Mouse (Mus musculus) liver, embryonic 15.5 days (tissue): Measurements from ENCODE around the gene Cacng8. TPM values are rescaled to one million over a fixed set of nuclear protein-coding genes. Genes with fewer than 3 reads are reported as not detected.

Experiments
- ATAC-seq: fragments of 200-750 bp; cut with Nextera tagmentation; 2 replicates; pipeline ENCODE4 v1.8.0; 2017; ENCODE audit warnings: moderate number of reproducible peaks, mild to moderate bottlenecking, moderate library complexity; ENCODE audit not compliant: insufficient read depth
- H3K27ac ChIP-seq: fragments of 300-500 bp; sonication (generic); replicated peaks from 2 replicates; pipeline ENCODE4 v1.5.1; 2015; ENCODE audit warnings: mild to moderate bottlenecking, inconsistent platforms
- H3K27me3 ChIP-seq: fragments of 300-500 bp; sonication (generic); 2 replicates; pipeline ENCODE4 v1.6.1; 2015; ENCODE audit warnings: mild to moderate bottlenecking, inconsistent platforms
- H3K36me3 ChIP-seq: fragments of 300-500 bp; sonication (generic); replicated peaks from 2 replicates; pipeline ENCODE4 v1.6.1; 2015; ENCODE audit warnings: moderate library complexity, mild to moderate bottlenecking, inconsistent platforms
- H3K4me1 ChIP-seq: fragments of 300-500 bp; sonication (generic); replicated peaks from 2 replicates; pipeline ENCODE4 v1.6.1; 2015; ENCODE audit warnings: inconsistent platforms
- H3K4me2 ChIP-seq: fragments of 300-500 bp; sonication (generic); 2 replicates; pipeline ENCODE4 v1.6.1; 2015; ENCODE audit warnings: moderate library complexity, mild to moderate bottlenecking, inconsistent platforms
- H3K4me3 ChIP-seq: fragments of 300-500 bp; sonication (generic); replicated peaks from 2 replicates; pipeline ENCODE4 v1.5.1; 2015; ENCODE audit warnings: mild to moderate bottlenecking, inconsistent platforms
- H3K9ac ChIP-seq: fragments of 300-500 bp; sonication (generic); 2 replicates; pipeline ENCODE4 v1.6.1; 2015; ENCODE audit warnings: moderate library complexity, mild to moderate bottlenecking, inconsistent platforms
- H3K9me3 ChIP-seq: fragments of 300-500 bp; sonication (generic); replicated peaks from 2 replicates; pipeline ENCODE4 v1.6.1; 2016; ENCODE audit warnings: inconsistent platforms
- WGBS: fragments of 180-500 bp; shearing (Covaris S2); methylation state at CpG from one replicate; pipeline ENCODE4 v1.1.7; 2015; ENCODE audit warnings: mixed read lengths; ENCODE audit not compliant: insufficient replicate concordance; 5-methylcytosine and 5-hydroxymethylcytosine counted together
- polyA plus RNA-seq: library from polyadenylated mRNA; unstranded; fragments of >200 nt; fragmentation: Nextera tagmentation; extraction: Ambion mirVana; gene quantifications from 2 replicates; pipeline ENCODE4 v1.2.1, GENCODE M21; 2015

Cacng8 gene
- polyA plus RNA-seq, 1 experiment from 2014 or later = not detected

DNA sequence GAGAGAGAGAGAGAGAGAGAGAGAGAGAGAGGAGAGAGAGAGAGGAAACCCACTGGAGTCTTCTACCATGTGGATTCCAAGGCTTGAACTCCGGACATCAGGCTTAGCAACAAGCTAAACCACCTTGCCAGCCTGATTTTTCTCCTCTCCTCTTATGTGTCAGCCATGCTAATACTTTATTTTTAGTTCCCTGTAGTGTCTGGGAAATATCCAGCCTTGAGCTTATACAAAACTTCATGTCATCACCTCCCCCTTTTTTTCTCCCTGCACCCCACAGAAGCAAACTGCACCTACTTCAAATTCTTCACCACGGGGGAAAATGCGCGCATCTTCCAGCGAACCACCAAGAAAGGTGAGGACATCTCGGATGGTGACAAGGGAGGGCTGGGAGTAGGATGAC, 39.7 kb downstream of the Cacng8 start:
- no peak overlapping the region for H3K4me2 ChIP-seq
- no peaks in the 10 kb centered on the region for H3K36me3 ChIP-seq
- H3K9me3 ChIP-seq = no peaks in the 10 kb centered on the region
- H3K27me3 ChIP-seq = peaks cover 23% of the 10 kb centered on the region
- no peak for ATAC-seq
- H3K9ac ChIP-seq = no peak overlapping the region
- no peaks in the 10 kb centered on the region for H3K4me1 ChIP-seq
- no peak overlapping the region for H3K27ac ChIP-seq
- WGBS = 63% methylated on average over 6 of the region's 6 CpGs
- H3K4me3 ChIP-seq = no peak overlapping the region

DNA sequence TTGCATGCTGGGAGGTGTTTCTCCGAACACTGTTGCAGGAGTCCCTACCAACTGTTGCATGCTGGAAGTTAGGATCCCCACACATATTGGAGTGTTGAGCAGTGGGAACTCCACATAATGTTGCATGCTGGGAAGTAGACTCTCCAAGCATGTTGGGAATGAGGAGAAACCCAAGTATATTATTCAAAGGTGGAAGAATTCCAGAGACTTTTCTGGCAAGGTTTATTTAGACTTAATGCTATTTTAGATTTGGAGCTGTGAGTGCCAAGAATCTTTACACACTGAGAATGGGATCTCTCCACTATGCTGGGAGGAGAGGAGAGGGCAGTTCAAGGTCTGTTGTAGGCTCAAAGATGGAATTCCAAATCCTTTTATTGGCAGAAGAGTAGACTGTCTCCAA, 41.6 kb downstream of the Cacng8 start:
- H3K27ac ChIP-seq = no peak overlapping the region
- H3K36me3 ChIP-seq = no peaks in the 10 kb centered on the region
- no peak overlapping the region for H3K9ac ChIP-seq
- no peak overlapping the region for H3K4me2 ChIP-seq
- H3K27me3 ChIP-seq = peaks cover 11% of the 10 kb centered on the region; the same call in 1 of the 2 replicates
- H3K4me3 ChIP-seq = no peak overlapping the region
- H3K4me1 ChIP-seq = no peaks in the 10 kb centered on the region
- H3K9me3 ChIP-seq = no peaks in the 10 kb centered on the region
- no peak for ATAC-seq
- 66% methylated on average over 1 of the region's 1 CpGs for WGBS

DNA sequence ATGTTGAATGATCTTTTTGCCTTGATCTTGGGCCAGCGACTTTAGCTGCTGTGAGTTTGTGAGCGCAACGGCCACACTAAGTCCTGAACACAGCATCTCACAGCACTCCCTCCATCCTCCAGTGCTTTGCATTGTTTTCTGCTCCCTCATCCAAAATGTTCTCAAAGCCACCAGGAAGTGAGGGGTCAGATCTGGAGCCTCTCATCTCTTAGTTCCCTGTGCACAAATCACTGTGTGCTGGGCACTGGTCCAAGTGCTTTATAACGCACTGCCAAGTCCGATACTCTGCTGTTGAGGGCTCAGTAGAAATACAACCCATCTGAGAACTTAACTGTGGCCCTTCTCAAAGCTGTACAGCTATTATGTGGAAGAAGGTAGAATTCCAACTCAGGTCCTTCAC, 47.5 kb downstream of the Cacng8 start:
- Histone ChIP-seq H3K27me3 (no peaks in the 10 kb centered on the region), H3K9ac (no peak overlapping the region), H3K4me2 (no peak overlapping the region), H3K36me3 (no peaks in the 10 kb centered on the region), H3K9me3 (no peaks in the 10 kb centered on the region), H3K27ac (no peak overlapping the region), H3K4me1 (no peaks in the 10 kb centered on the region), H3K4me3 (no peak overlapping the region)
- 67% methylated on average over 5 of the region's 5 CpGs for WGBS
- ATAC-seq = no peak

DNA sequence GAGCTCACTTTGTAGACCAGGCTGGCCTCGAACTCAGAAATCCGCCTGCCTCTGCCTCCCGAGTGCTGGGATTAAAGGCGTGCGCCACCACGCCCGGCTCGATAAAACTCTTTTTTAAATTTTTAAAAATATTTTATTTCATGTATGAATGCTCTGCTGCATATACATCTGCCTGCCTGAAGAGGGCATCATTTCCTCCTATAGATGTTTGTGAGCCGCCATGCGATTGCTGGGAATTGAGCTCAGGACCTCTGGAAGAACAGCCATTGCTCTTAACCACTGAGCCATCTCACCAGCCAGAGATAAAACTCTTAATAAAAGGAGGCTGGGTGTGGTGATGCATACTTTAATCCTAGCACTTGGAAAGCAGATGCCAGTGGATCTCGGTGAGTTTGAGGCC, 49.5 kb downstream of the Cacng8 start:
- Histone ChIP-seq H3K27ac (no peak overlapping the region), H3K4me3 (no peak overlapping the region), H3K9ac (no peak overlapping the region), H3K4me2 (no peak overlapping the region), H3K4me1 (no peaks in the 10 kb centered on the region), H3K27me3 (no peaks in the 10 kb centered on the region), H3K36me3 (no peaks in the 10 kb centered on the region), H3K9me3 (no peaks in the 10 kb centered on the region)
- no peak for ATAC-seq
- WGBS = 61% methylated on average over 11 of the region's 11 CpGs

DNA sequence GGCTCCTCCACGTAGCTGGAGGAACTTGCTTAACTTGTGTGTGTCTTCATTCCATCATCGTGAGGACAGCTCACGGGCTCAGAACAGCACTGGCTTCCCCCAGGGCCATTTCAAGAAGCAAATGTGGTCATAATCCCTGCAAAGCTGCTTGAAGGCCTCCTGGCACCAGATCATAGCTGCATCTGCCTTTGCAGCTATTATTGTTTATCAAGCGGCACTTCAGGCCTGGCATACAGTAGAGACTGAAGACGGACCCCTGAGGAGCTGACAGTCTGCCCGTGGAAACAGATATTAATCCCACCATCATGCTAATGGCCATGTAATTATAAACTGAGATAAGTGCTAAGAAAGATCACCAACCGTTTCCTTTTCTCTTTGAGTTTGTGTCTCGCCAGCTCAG, 50.0 kb downstream of the Cacng8 start:
- no peak for ATAC-seq
- Histone ChIP-seq H3K9me3 (no peaks in the 10 kb centered on the region), H3K36me3 (no peaks in the 10 kb centered on the region), H3K4me2 (no peak overlapping the region), H3K4me3 (no peak overlapping the region), H3K27me3 (no peaks in the 10 kb centered on the region), H3K9ac (no peak overlapping the region), H3K4me1 (no peaks in the 10 kb centered on the region), H3K27ac (no peak overlapping the region)
- 68% methylated on average over 8 of the region's 8 CpGs for WGBS

DNA sequence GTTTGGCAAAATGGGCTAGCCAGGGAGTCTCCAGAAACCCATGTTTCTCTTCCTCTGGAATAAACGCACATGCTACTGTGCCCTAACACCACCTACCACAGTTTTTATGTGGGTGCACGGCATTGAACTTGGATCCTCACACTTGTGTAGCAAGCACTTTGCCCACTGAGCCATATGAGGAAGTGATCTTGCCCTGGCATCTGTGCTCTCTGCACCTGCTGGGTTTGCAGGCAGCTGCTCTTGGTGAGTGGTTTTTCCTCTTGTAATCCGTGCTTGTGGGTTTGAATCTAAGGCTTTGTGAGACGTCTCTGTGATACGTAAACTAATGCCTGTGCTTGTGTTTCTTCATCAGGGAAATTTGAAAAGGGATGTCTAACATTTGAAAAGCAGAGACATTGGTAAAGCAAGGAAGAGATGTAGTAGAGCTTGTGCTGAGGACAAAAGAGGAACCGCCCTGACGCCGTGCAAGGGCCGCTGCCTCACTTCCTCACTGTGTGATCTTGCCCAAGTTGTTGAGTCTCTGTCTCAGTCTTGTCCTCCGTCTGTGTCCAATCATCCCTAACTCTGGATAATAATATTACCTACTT, 52.1 kb downstream of the Cacng8 start:
- H3K36me3 ChIP-seq = no peaks in the 10 kb centered on the region
- 31% methylated on average over 10 of the region's 10 CpGs for WGBS
- H3K27ac ChIP-seq = no peak overlapping the region
- H3K4me1 ChIP-seq = no peaks in the 10 kb centered on the region
- H3K27me3 ChIP-seq = no peaks in the 10 kb centered on the region
- no peaks in the 10 kb centered on the region for H3K9me3 ChIP-seq
- no peak overlapping the region for H3K9ac ChIP-seq
- no peak overlapping the region for H3K4me2 ChIP-seq
- no peak overlapping the region for H3K4me3 ChIP-seq
- no peak for ATAC-seq

DNA sequence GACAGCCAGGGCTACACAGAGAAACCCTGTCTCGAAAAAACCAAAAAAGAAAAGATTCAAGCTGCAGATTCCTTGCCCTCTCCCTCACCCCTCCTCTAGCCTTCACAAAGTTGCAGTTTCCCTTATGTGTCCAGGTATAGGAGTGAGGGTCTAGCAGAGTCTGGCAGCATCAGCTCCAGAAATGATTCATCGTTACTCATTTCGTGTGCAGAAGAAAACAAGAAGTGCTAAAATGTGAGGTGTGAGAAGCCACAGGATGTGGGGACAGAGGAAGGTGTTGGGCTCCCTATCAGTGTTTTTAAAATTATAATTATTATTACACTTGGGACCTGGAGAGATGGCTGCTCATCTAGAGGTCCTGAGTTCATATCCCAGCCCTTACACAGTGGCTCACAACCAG, 54.2 kb downstream of the Cacng8 start:
- no peaks in the 10 kb centered on the region for H3K4me1 ChIP-seq
- no peak overlapping the region for H3K4me2 ChIP-seq
- no peak overlapping the region for H3K9ac ChIP-seq
- no peak for ATAC-seq
- H3K9me3 ChIP-seq = no peaks in the 10 kb centered on the region
- no peak overlapping the region for H3K27ac ChIP-seq
- H3K27me3 ChIP-seq = no peaks in the 10 kb centered on the region
- H3K36me3 ChIP-seq = no peaks in the 10 kb centered on the region
- H3K4me3 ChIP-seq = no peak overlapping the region
- WGBS = 51% methylated on average over 3 of the region's 3 CpGs

DNA sequence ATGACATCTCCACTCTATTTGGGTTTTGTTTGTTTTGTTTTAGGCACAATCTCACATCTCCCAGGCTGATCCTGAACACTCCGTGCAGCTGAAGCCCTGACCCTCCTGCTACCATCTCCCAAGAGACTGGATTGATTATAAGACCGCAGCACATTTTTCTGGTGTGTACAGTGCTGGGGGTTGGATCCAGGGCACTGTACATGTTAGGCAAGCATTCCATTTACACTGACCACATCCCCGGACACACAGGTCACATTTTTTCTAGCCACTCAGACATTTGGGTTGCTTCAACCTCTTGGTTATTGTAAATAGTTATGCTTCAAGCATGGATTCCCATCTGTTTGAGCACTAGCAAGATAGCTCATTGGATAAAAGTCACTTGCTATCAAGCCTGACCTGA, 56.1 kb downstream of the Cacng8 start:
- ATAC-seq = no peak
- Histone ChIP-seq H3K36me3 (no peaks in the 10 kb centered on the region), H3K9me3 (no peaks in the 10 kb centered on the region), H3K4me3 (no peak overlapping the region), H3K4me2 (no peak overlapping the region), H3K4me1 (no peaks in the 10 kb centered on the region), H3K27ac (no peak overlapping the region), H3K9ac (no peak overlapping the region), H3K27me3 (no peaks in the 10 kb centered on the region)
- 64% methylated on average over 3 of the region's 3 CpGs for WGBS

DNA sequence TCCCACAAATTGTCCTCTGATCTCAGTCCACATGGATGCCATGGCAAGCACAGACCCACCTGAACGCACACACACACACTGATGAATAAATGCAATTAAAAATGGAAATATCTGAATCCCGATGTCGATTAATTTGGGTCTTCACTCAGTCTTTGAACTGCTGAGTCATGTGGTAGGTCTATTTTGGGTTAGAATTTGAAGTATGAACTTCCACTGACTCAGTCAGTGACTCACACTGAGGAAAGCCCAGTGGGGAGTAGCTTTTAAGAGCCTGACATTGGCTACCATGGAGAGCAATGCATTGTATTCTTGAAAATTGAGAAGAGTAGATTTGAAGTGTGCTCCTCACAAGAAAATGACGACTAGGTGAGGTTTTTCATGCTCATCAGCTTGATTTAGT, 56.5 kb downstream of the Cacng8 start:
- no peak overlapping the region for H3K27ac ChIP-seq
- no peak overlapping the region for H3K9ac ChIP-seq
- WGBS = 53% methylated on average over 4 of the region's 4 CpGs
- H3K4me2 ChIP-seq = no peak overlapping the region
- H3K9me3 ChIP-seq = no peaks in the 10 kb centered on the region
- no peak for ATAC-seq
- no peak overlapping the region for H3K4me3 ChIP-seq
- no peaks in the 10 kb centered on the region for H3K27me3 ChIP-seq
- no peaks in the 10 kb centered on the region for H3K4me1 ChIP-seq
- no peaks in the 10 kb centered on the region for H3K36me3 ChIP-seq

DNA sequence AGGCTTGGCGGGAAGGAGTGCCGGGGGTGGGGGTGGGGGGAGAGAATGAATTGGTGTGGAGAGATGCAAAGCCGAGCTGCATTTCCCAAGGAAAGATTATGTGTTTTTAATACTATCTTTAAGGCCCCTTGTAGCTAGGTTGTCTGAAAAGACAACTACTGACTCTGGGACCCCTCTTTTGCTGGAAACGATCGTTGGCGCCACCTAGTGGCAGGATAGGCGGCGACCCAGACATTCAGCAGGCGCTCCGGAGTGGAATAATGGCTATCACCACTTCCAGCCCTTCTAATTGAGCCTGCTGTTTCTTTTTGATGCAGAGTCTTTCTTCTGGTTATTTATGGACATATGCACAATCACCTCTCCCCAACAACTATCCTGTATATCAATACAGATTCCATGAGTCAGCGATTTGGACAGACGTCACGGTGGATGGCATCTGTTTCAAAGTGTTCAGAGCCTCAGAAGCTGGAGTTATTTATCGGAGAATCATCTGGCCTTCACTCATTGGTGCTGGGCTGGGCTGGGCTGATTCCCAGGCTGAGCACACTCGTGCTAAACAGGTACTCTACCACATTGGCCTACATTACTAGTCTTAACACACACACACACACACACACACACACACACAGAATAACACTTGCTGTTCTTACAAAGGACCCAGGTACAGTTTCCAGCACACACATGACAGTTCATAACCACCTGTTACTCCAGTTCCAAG, 58.4 kb downstream of the Cacng8 start:
- Histone ChIP-seq H3K4me2 (no peak overlapping the region), H3K4me1 (no peaks in the 10 kb centered on the region), H3K9ac (no peak overlapping the region), H3K4me3 (no peak overlapping the region), H3K27ac (no peak overlapping the region), H3K9me3 (no peaks in the 10 kb centered on the region), H3K36me3 (no peaks in the 10 kb centered on the region), H3K27me3 (no peaks in the 10 kb centered on the region)
- no peak for ATAC-seq
- 16% methylated on average over 15 of the region's 15 CpGs for WGBS

DNA sequence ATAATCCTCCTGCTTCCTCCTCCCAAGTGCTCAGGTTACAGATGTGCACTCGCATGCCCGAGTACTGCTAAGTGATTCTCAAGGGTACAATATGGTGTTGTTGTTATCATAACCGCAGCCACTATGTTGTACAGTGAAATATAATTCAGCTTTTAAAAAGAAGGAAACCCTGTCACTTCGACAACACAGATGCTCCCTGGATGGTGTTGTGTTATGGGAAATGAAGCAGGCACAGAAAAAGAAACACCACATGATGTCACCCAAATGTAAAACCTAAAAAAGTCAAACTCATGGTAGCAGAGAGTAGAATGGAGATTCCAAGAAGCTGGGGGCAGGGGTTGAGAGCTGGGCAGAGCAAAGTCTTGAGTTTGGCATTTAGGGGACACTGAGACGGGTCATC, 60.2 kb downstream of the Cacng8 start:
- Histone ChIP-seq H3K9me3 (no peaks in the 10 kb centered on the region), H3K9ac (no peak overlapping the region), H3K4me1 (no peaks in the 10 kb centered on the region), H3K27ac (no peak overlapping the region), H3K27me3 (no peaks in the 10 kb centered on the region), H3K36me3 (no peaks in the 10 kb centered on the region), H3K4me3 (no peak overlapping the region), H3K4me2 (no peak overlapping the region)
- no peak for ATAC-seq
- 50% methylated on average over 5 of the region's 5 CpGs for WGBS

DNA sequence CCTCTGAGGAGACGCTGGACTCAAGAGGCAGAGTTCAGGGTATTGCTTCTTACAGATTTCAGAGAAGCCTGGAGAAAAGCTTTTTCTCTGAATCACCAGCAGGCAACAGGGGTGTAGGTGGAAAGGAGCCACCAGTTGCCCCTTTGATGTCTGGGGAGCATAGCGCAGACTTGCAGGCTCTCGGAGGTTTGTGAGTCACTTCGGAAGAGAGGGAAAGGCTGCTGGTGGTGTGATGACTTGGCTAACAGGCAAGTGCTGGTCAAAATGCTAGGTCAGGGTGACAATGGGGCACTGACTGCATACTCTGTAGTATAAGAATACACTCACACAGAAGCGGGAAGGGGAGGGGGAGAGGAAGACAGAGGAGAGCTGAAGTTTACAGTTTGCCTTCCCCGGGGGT, 60.7 kb downstream of the Cacng8 start:
- Histone ChIP-seq H3K4me3 (no peak overlapping the region), H3K9me3 (no peaks in the 10 kb centered on the region)
- WGBS = 38% methylated on average over 6 of the region's 6 CpGs

More for the DNA sequence above, 60.7 kb downstream of the Cacng8 start:
- Histone ChIP-seq H3K4me2 (no peak overlapping the region), H3K36me3 (no peaks in the 10 kb centered on the region), H3K27ac (no peak overlapping the region), H3K27me3 (no peaks in the 10 kb centered on the region), H3K9ac (no peak overlapping the region), H3K4me1 (no peaks in the 10 kb centered on the region)
- ATAC-seq = no peak
